Mouse (Mus musculus): ENCODE data around the gene Has1.

- TF ChIP-seq CTCF (conservative IDR thresholded peaks at IDR 0.05; ENCODE audit: insufficient read depth, insufficient read length, low read depth, low read length) (no peak), POLR2A (IDR thresholded peaks at IDR 0.05; ENCODE audit: low read depth, low read length) (no peak)
Measured at GRCm38 (mm10) chr17:17837426-17837825, 17.6 kb downstream of the Has1 start.

Data from kidney, adult 2 months (tissue).